Mouse (Mus musculus) limb, embryonic 13.5 days (tissue): ENCODE data around the gene 4933405O20Rik. TPM values are rescaled to one million over a fixed set of nuclear protein-coding genes. Genes with fewer than 3 reads are reported as not detected.

Experiments
- ATAC-seq: fragments of 200-750 bp; cut with Nextera tagmentation; 2 replicates; pipeline ENCODE4 v1.8.0; 2017; ENCODE audit warnings: low read depth, moderate number of reproducible peaks, moderate TSS enrichment; ENCODE audit not compliant: low FRiP score
- H3K27ac ChIP-seq: fragments of 300-500 bp; sonication (generic); 2 replicates; pipeline ENCODE4 v1.5.1; 2015; ENCODE audit warnings: inconsistent platforms, mild to moderate bottlenecking, moderate library complexity
- H3K27me3 ChIP-seq: fragments of 300-500 bp; sonication (generic); 2 replicates; pipeline ENCODE4 v1.6.1; 2015; ENCODE audit warnings: mild to moderate bottlenecking, inconsistent platforms
- H3K36me3 ChIP-seq: fragments of 300-500 bp; sonication (generic); 2 replicates; pipeline ENCODE4 v1.6.1; 2015; ENCODE audit warnings: inconsistent platforms, mild to moderate bottlenecking, moderate library complexity
- H3K4me1 ChIP-seq: fragments of 300-500 bp; sonication (generic); 2 replicates; pipeline ENCODE4 v1.6.1; 2015; ENCODE audit warnings: inconsistent platforms
- H3K4me2 ChIP-seq: fragments of 300-500 bp; sonication (generic); replicated peaks from 2 replicates; pipeline ENCODE4 v1.6.1; 2015; ENCODE audit warnings: inconsistent platforms, mild to moderate bottlenecking, moderate library complexity
- H3K4me3 ChIP-seq: fragments of 300-500 bp; sonication (generic); 2 replicates; pipeline ENCODE4 v1.5.1; 2015; ENCODE audit warnings: moderate library complexity, mild to moderate bottlenecking, inconsistent platforms
- H3K9ac ChIP-seq: fragments of 300-500 bp; sonication (generic); 2 replicates; pipeline ENCODE4 v1.6.1; 2015; ENCODE audit warnings: mild to moderate bottlenecking, inconsistent platforms
- H3K9me3 ChIP-seq: fragments of 300-500 bp; sonication (generic); 2 replicates; pipeline ENCODE4 v1.6.1; 2016; ENCODE audit warnings: inconsistent platforms
- WGBS: fragments of 180-500 bp; shearing (Covaris S2); methylation state at CpG from one replicate; pipeline ENCODE4 v1.1.7; 2015; 5-methylcytosine and 5-hydroxymethylcytosine counted together
- polyA plus RNA-seq: library from polyadenylated mRNA; unstranded; fragments of >200 nt; fragmentation: Nextera tagmentation; extraction: Ambion mirVana; gene quantifications from 2 replicates; pipeline ENCODE4 v1.2.1, GENCODE M21; 2015

Gene 4933405O20Rik
- polyA plus RNA-seq, result not detected in 2 replicates

DNA sequence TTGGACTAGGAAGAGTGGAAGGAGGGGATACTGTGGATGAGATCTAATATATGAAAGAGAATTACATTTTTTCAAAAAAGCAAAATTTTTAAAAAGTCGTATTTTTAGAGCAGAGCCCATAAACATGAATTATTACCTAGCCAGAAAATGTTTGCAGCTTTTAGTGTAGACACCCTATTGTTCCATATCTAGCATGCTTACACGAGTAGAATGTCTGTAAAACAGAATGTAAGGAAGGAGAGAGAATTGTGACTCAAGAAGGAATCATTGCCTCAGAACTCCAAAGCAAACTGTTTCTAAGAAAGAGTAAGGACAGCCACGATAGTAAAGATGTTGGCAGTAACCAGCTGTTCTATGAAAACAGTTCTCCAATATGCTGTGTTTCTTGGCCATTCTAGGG lies at the start of gene 4933405O20Rik:
Gene 4933405O20Rik (plus strand): TSS at position 301 of the 400 bp plus-strand sequence.
- Histone ChIP-seq H3K4me3 (no peak within 1 kb of the TSS), H3K9ac (no peak within 1 kb of the TSS)
- 68% methylated on average over 3 of the region's 3 CpGs for WGBS

DNA sequence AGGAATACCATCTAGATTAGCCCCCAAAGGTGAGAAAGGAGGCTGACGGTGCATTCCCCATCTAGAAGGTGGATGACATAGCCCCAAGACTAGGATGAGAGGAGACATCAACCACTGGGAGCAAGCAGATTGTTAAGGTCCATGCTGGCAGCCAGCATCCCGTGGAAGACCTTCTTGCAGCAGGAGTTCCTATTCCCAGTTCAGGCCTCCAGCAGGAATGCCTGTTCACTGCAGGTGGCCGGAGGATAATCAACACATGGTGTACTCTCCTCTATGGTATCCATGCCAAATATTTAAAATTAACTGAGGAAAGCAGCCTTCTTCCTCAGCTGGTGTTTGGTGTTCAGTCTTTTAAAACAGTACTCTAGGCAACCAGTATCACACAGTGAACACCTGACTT lies 49.4 kb upstream of the 4933405O20Rik start:
- H3K4me1 ChIP-seq, result no peaks in the 10 kb centered on the region
- WGBS, result 69% methylated on average over 3 of the region's 3 CpGs

More for the DNA sequence above, at the start of gene 4933405O20Rik:
- Histone ChIP-seq H3K36me3 (no peaks in the 10 kb centered on the region), H3K4me1 (no peaks in the 10 kb centered on the region), H3K27ac (no peak within 1 kb of the TSS), H3K4me2 (no peak within 1 kb of the TSS), H3K27me3 (no peaks in the 10 kb centered on the region), H3K9me3 (no peaks in the 10 kb centered on the region)
- no peak for ATAC-seq

DNA sequence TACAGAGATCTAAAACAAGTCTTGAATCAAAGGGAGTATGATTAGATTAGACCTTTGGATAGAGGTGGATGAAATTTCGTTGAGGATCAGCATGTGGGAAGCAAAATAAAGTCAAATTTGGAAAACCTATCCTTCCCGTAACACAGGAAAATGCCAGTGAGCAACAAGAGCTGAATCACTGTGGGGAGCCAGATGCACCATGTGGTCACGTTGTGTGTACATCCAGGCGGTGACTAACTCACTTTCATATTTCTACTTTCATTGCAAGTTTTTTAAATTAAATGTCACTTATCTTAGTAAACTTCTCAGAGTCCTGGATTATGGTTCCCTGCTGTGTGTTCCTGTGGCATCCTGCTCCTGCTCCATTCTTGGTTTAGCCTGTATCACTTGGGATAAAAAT lies 47.6 kb upstream of the 4933405O20Rik start:
- no peak for ATAC-seq
- no peak overlapping the region for H3K4me3 ChIP-seq
- no peaks in the 10 kb centered on the region for H3K4me1 ChIP-seq
- H3K9me3 ChIP-seq, result no peaks in the 10 kb centered on the region
- WGBS, result 72% methylated on average over 4 of the region's 4 CpGs
- no peaks in the 10 kb centered on the region for H3K36me3 ChIP-seq
- H3K4me2 ChIP-seq, result no peak overlapping the region
- no peak overlapping the region for H3K27ac ChIP-seq
- no peaks in the 10 kb centered on the region for H3K27me3 ChIP-seq
- H3K9ac ChIP-seq, result no peak overlapping the region

More for the DNA sequence above, 49.4 kb upstream of the 4933405O20Rik start:
- H3K9me3 ChIP-seq, result no peaks in the 10 kb centered on the region
- no peaks in the 10 kb centered on the region for H3K36me3 ChIP-seq
- H3K27me3 ChIP-seq, result no peaks in the 10 kb centered on the region
- no peak overlapping the region for H3K4me2 ChIP-seq
- H3K4me3 ChIP-seq, result no peak overlapping the region
- H3K27ac ChIP-seq, result no peak overlapping the region
- H3K9ac ChIP-seq, result no peak overlapping the region
- ATAC-seq, result no peak

DNA sequence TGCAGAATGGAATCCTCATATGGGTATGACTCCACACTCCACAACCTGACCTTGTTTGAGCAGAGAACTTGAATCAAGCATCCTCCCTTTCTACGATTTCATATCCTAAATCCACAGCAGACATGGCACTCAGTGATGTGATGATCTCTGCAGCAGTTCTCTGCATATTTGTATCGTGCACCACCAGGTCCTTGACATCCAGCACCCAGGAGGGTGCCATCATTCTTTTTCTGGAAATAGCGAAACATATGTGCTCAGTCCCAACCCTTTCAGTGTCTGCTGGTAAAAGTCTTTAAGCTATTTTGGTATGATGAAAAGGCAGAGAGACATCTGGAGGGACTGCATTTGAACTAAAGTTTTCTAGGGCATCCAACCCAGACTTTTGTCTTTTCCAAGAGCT lies 36.3 kb upstream of the 4933405O20Rik start:
- H3K27ac ChIP-seq, result no peak overlapping the region
- no peak for ATAC-seq
- 82% methylated on average over 3 of the region's 3 CpGs for WGBS

DNA sequence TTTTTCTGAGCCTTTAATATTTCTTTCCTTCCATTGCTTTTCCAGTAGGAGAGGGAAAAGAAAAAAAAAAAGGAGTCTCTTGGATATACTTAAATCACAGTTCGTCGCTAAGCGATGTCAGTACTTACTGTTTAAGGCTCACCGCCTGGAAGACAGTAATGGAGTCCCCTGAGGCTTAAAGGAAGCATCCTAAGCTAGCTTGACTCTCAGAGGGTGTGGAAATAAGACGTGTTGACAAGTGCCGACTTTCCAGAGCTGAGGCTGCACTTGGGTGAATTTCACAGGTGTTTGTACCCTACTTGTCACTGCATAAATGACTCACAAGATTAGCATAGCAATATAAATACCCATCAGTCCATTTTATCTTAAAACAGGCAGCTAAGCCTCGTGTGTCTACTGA lies 25.1 kb upstream of the 4933405O20Rik start:
- H3K4me2 ChIP-seq, result no peak overlapping the region
- WGBS, result 73% methylated on average over 7 of the region's 7 CpGs
- H3K9ac ChIP-seq, result no peak overlapping the region
- H3K9me3 ChIP-seq, result no peaks in the 10 kb centered on the region
- H3K36me3 ChIP-seq, result no peaks in the 10 kb centered on the region
- H3K27me3 ChIP-seq, result no peaks in the 10 kb centered on the region
- no peak for ATAC-seq
- no peaks in the 10 kb centered on the region for H3K4me1 ChIP-seq
- H3K4me3 ChIP-seq, result no peak overlapping the region
- H3K27ac ChIP-seq, result no peak overlapping the region

More for the DNA sequence above, 36.3 kb upstream of the 4933405O20Rik start:
- Histone ChIP-seq H3K4me1 (no peaks in the 10 kb centered on the region), H3K27me3 (no peaks in the 10 kb centered on the region), H3K9ac (no peak overlapping the region), H3K9me3 (no peaks in the 10 kb centered on the region), H3K36me3 (no peaks in the 10 kb centered on the region), H3K4me3 (no peak overlapping the region), H3K4me2 (no peak overlapping the region)

DNA sequence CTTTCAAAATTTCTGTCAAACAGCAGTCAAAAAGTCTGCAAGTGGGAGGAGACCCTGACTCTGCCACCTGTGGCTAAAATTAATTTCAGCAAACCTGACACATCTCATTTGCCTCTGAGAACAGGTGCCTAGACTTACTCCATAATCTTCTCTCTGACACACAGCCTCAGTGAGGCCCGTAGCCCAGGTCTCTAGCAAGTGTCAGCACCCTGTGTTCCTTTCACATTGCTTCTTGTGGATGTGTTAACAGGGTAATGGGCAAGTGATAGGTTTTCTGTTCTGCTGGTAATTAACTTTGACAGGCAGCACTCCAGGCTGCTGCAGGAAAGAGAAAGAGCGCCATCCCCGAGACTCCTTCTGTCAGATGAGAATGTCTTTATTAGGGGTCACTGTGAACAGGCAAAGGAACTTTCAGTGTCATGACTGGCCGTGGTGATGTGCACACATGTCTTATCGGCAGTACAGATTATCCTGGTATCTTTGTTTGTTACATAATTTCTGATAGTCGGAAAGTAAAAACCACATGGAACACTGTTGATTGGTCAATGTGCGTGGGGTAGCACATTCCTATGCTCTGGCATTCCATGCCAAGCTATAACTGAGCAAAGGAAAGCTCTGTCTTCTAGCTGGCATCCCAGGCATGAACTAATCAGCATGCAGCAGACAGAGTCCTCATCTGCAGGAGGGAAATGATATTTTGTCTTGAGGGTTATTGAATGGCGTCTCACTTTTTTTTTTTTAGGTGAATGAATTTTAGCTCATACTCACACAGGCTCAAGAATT lies 10.2 kb upstream of the 4933405O20Rik start:
- Histone ChIP-seq H3K36me3 (no peaks in the 10 kb centered on the region), H3K4me2 (no peak overlapping the region), H3K9me3 (no peaks in the 10 kb centered on the region), H3K4me3 (no peak overlapping the region), H3K4me1 (no peaks in the 10 kb centered on the region), H3K27me3 (no peaks in the 10 kb centered on the region), H3K27ac (no peak overlapping the region), H3K9ac (no peak overlapping the region)
- WGBS, result 74% methylated on average over 8 of the region's 8 CpGs
- no peak for ATAC-seq

DNA sequence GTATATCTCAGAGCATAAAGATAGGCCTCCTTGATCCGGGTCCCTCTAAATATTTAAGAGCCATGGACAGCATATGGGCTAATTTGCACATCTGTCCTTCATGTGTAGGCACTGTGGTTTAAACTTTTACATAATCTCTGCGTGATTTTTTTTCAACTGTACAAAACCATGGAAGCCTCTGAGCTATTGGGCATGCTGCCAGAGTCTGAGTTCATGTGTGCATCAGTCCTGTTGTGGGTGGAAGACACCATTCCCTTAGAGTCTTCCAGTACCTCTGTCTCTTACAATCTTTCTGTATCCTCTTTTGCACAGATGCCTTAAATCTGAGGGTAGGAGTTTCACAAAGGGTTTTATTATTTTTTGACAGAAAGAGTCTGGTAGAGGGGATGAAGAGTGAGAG lies 15.1 kb downstream of the 4933405O20Rik start:
- ATAC-seq, result no peak
- H3K9ac ChIP-seq, result no peak overlapping the region
- no peak overlapping the region for H3K4me3 ChIP-seq
- WGBS, result 65% methylated on average over 2 of the region's 2 CpGs
- H3K4me1 ChIP-seq, result peaks cover 4% of the 10 kb centered on the region; the same call in 1 of the 2 replicates
- H3K9me3 ChIP-seq, result no peaks in the 10 kb centered on the region
- H3K27ac ChIP-seq, result no peak overlapping the region
- no peaks in the 10 kb centered on the region for H3K36me3 ChIP-seq
- H3K4me2 ChIP-seq, result no peak overlapping the region
- H3K27me3 ChIP-seq, result no peaks in the 10 kb centered on the region

DNA sequence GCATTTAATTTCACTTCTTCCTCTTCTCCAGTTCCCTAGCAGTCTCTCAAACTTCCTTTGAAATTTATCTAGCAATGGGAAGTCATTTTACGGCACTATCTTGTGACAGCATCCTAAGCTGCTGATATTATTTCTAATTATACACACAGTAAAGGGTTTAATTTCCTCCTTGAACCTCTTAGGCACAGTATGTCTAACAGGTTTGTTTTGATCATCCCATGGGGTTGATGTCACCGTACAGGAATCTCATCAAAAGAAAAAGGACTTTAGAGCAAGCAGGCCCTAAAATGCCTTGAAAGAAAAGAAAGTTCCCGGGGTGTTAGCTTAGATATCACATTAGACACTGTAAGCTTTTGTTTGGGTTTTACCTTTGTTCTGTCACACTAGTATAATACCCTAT lies 30.2 kb downstream of the 4933405O20Rik start:
- H3K9me3 ChIP-seq, result no peaks in the 10 kb centered on the region
- H3K4me3 ChIP-seq, result no peak overlapping the region
- H3K27ac ChIP-seq, result no peak overlapping the region
- no peak overlapping the region for H3K4me2 ChIP-seq
- H3K9ac ChIP-seq, result no peak overlapping the region
- 65% methylated on average over 3 of the region's 3 CpGs for WGBS
- no peak for ATAC-seq
- H3K27me3 ChIP-seq, result no peaks in the 10 kb centered on the region
- H3K36me3 ChIP-seq, result no peaks in the 10 kb centered on the region
- 0 out of 2 replicates have a peak, but pooled peaks cover 2% of the 10 kb centered on the region for H3K4me1 ChIP-seq

DNA sequence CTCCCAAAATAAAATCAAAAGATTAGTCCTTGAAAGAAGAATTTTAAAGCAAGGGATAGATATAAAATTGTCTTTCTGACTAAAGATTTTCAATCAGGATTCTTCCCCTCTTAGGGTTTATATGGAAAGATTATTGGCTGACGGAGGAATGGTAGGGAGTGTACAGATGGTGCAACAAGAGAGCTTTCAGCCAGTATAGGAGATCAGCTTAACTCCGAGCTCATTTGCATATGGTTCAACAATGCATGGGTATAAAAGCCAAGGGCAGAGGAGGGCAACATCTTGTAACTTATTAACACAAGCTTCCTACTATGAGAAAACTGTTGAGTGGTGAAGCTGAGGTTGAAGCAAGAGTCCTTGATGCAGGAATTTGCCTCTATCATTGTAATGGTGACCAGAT lies 34.2 kb downstream of the 4933405O20Rik start:
- Histone ChIP-seq H3K27ac (no peak overlapping the region), H3K9ac (no peak overlapping the region), H3K27me3 (no peaks in the 10 kb centered on the region), H3K4me1 (0 out of 2 replicates have a peak, but pooled peaks cover 2% of the 10 kb centered on the region), H3K4me2 (no peak overlapping the region), H3K4me3 (no peak overlapping the region), H3K9me3 (no peaks in the 10 kb centered on the region), H3K36me3 (no peaks in the 10 kb centered on the region)
- 83% methylated on average over 2 of the region's 2 CpGs for WGBS
- no peak for ATAC-seq
